Mouse (Mus musculus) CH12.LX (cell line): ENCODE results near the gene Mrgbp. TPM values are rescaled to one million over a fixed set of nuclear protein-coding genes. Genes with fewer than 3 reads are reported as not detected.

ENCODE experiments used
- DNase-seq: peaks from one replicate; pipeline ENCODE4 v3.0.0-alpha.2; 2013; ENCODE audit errors: extremely low read depth
- H3K27ac ChIP-seq: 2 replicates; pipeline ENCODE4 v1.5.1; 2012; ENCODE audit warnings: low read depth, mild to moderate bottlenecking, control low read depth, moderate library complexity; ENCODE audit not compliant: insufficient read depth
- H3K27me3 ChIP-seq: replicated peaks from 2 replicates; pipeline ENCODE3; 2012; ENCODE audit warnings: inconsistent platforms
- H3K36me3 ChIP-seq, 2 experiments: replicated peaks in 1 of 2; 2 replicates each; pipeline versions ENCODE3 to v1.6.1; 2012; ENCODE audit warnings: inconsistent platforms in 1 of 2, low read length in 1 of 2, mild to moderate bottlenecking in 1 of 2, mixed read lengths in 1 of 2, moderate library complexity in 1 of 2; ENCODE audit not compliant: control insufficient read depth in 1 of 2, insufficient read depth in 1 of 2
- H3K4me1 ChIP-seq, 2 experiments: 2 replicates each; pipeline ENCODE4 v1.6.1; 2012; ENCODE audit warnings: inconsistent platforms in 1 of 2, moderate library complexity in 1 of 2; ENCODE audit not compliant: insufficient read depth in 2 of 2, control insufficient read depth in 1 of 2
- H3K4me2 ChIP-seq: 2 replicates; pipeline ENCODE4 v1.6.1; 2012; ENCODE audit warnings: low read depth, mild to moderate bottlenecking, control low read depth; ENCODE audit not compliant: poor library complexity, insufficient read depth, severe bottlenecking
- H3K4me3 ChIP-seq, 3 experiments: fragments of 150-350 bp in 1 of 3; sonication (generic) in 1 of 3; replicated peaks in 1 of 3; 2 replicates each; pipeline versions ENCODE3 to v1.5.1; 2011 to 2012; ENCODE audit warnings: low read depth in 2 of 3, low read length in 2 of 3, mild to moderate bottlenecking in 2 of 3, moderate library complexity in 2 of 3, control low read depth in 1 of 3, improper control_type of control experiment in 1 of 3, inconsistent platforms in 1 of 3, mixed read lengths in 1 of 3; ENCODE audit not compliant: poor library complexity in 1 of 3
- H3K79me2 ChIP-seq: replicated peaks from 2 replicates; pipeline ENCODE4 v1.6.1; 2012; ENCODE audit warnings: mild to moderate bottlenecking, moderate library complexity; ENCODE audit not compliant: control insufficient read depth, poor library complexity, insufficient read depth, severe bottlenecking; ENCODE audit errors: extremely low read depth
- H3K9ac ChIP-seq: 2 replicates; pipeline ENCODE4 v1.6.1; 2012; ENCODE audit warnings: low read depth, mild to moderate bottlenecking, control low read depth, moderate library complexity; ENCODE audit not compliant: insufficient read depth
- H3K9me3 ChIP-seq: replicated peaks from 2 replicates; pipeline ENCODE3; 2012; ENCODE audit warnings: low read length, inconsistent platforms, mixed read lengths
- BHLHE40 ChIP-seq: IDR thresholded peaks from 2 replicates; pipeline ENCODE4 v1.6.1; 2011; ENCODE audit warnings: mild to moderate bottlenecking, low read depth, low read length, improper control_type of control experiment
- CHD1 ChIP-seq: IDR thresholded peaks from 2 replicates; pipeline ENCODE4 v1.6.1; 2012; ENCODE audit warnings: low read depth, low read length, improper control_type of control experiment, inconsistent platforms
- CHD2 ChIP-seq: IDR thresholded peaks from 2 replicates; pipeline ENCODE4 v1.6.1; 2011; ENCODE audit warnings: low read length, improper control_type of control experiment
- CTCF ChIP-seq, 2 experiments: IDR thresholded peaks in 1 of 2; conservative IDR thresholded peaks in 1 of 2; 2 replicates each; pipeline ENCODE4 v1.5.1; 2011 to 2012; ENCODE audit warnings: low read depth in 2 of 2, low read length in 2 of 2, improper control_type of control experiment in 1 of 2, inconsistent platforms in 1 of 2, mild to moderate bottlenecking in 1 of 2, moderate library complexity in 1 of 2
- E2F4 ChIP-seq: IDR thresholded peaks from 2 replicates; pipeline ENCODE4 v1.6.1; 2011; ENCODE audit warnings: low read depth, low read length, improper control_type of control experiment; ENCODE audit not compliant: insufficient replicate concordance
- ELF1 ChIP-seq: IDR thresholded peaks from 2 replicates; pipeline ENCODE4 v1.6.1; 2014; ENCODE audit warnings: low read depth, mild to moderate bottlenecking, inconsistent platforms, low read length, improper control_type of control experiment
- EP300 ChIP-seq: IDR thresholded peaks from 2 replicates; pipeline ENCODE4 v1.6.1; 2011; ENCODE audit warnings: low read length, improper control_type of control experiment
- ETS1 ChIP-seq: conservative IDR thresholded peaks from 2 replicates; pipeline ENCODE4 v1.6.1; 2012; ENCODE audit warnings: low read depth, mild to moderate bottlenecking, inconsistent platforms, low read length, improper control_type of control experiment, moderate library complexity
- GABPA ChIP-seq: IDR thresholded peaks from 2 replicates; pipeline ENCODE4 v1.6.1; 2012; ENCODE audit warnings: low read depth, low read length, improper control_type of control experiment, inconsistent platforms; ENCODE audit not compliant: insufficient replicate concordance
- HCFC1 ChIP-seq: IDR thresholded peaks from 2 replicates; pipeline ENCODE4 v1.6.1; 2012; ENCODE audit warnings: low read depth, mild to moderate bottlenecking, inconsistent platforms, low read length, improper control_type of control experiment
- IRF4 ChIP-seq: IDR thresholded peaks from 2 replicates; pipeline ENCODE4 v1.6.1; 2014; ENCODE audit warnings: low read depth, mild to moderate bottlenecking, inconsistent platforms, low read length, improper control_type of control experiment
- JUN ChIP-seq: IDR thresholded peaks from 2 replicates; pipeline ENCODE4 v1.6.1; 2011; ENCODE audit warnings: low read depth, mild to moderate bottlenecking, low read length, improper control_type of control experiment, moderate library complexity; ENCODE audit not compliant: insufficient read depth
- JUND ChIP-seq: conservative IDR thresholded peaks from 2 replicates; pipeline ENCODE4 v1.6.1; 2011; ENCODE audit warnings: low read depth, low read length, improper control_type of control experiment
- KAT2A ChIP-seq: IDR thresholded peaks from 2 replicates; pipeline ENCODE4 v1.6.1; 2012; ENCODE audit warnings: low read length, improper control_type of control experiment, inconsistent platforms; ENCODE audit not compliant: insufficient replicate concordance
- MAFK ChIP-seq: IDR thresholded peaks from 2 replicates; pipeline ENCODE4 v1.6.1; 2011; ENCODE audit warnings: low read length, improper control_type of control experiment; ENCODE audit not compliant: insufficient replicate concordance
- MAX ChIP-seq: IDR thresholded peaks from 2 replicates; pipeline ENCODE4 v1.6.1; 2011; ENCODE audit warnings: low read length, improper control_type of control experiment
- MAZ ChIP-seq: IDR thresholded peaks from 2 replicates; pipeline ENCODE4 v1.6.1; 2012; ENCODE audit warnings: low read depth, mild to moderate bottlenecking, inconsistent platforms, low read length, improper control_type of control experiment, moderate library complexity
- MEF2A ChIP-seq: IDR thresholded peaks from 2 replicates; pipeline ENCODE4 v1.6.1; 2014; ENCODE audit warnings: low read depth, mild to moderate bottlenecking, inconsistent platforms, low read length, improper control_type of control experiment, borderline replicate concordance
- MXI1 ChIP-seq: IDR thresholded peaks from 2 replicates; pipeline ENCODE4 v1.6.1; 2011; ENCODE audit warnings: mild to moderate bottlenecking, low read depth, low read length, improper control_type of control experiment
- MYC ChIP-seq: IDR thresholded peaks from 2 replicates; pipeline ENCODE4 v1.6.1; 2011; ENCODE audit warnings: low read depth, mild to moderate bottlenecking, improper control_type of control experiment, low read length
- NELFE ChIP-seq: IDR thresholded peaks from 2 replicates; pipeline ENCODE4 v1.6.1; 2011; ENCODE audit warnings: low read depth, low read length, improper control_type of control experiment
- NRF1 ChIP-seq: IDR thresholded peaks from 2 replicates; pipeline ENCODE4 v1.6.1; 2014; ENCODE audit warnings: low read depth, mild to moderate bottlenecking, inconsistent platforms, low read length, improper control_type of control experiment, moderate library complexity
- PAX5 ChIP-seq: IDR thresholded peaks from 2 replicates; pipeline ENCODE4 v1.6.1; 2012; ENCODE audit warnings: low read length, inconsistent platforms, mixed read lengths
- POLR2A ChIP-seq: IDR thresholded peaks from 2 replicates; pipeline ENCODE4 v1.6.1; 2011; ENCODE audit warnings: low read depth, mild to moderate bottlenecking, improper control_type of control experiment, low read length
- POLR2AphosphoS2 ChIP-seq: IDR thresholded peaks from 2 replicates; pipeline ENCODE4 v1.6.1; 2011; ENCODE audit warnings: low read depth, low read length, improper control_type of control experiment
- RAD21 ChIP-seq: IDR thresholded peaks from 2 replicates; pipeline ENCODE4 v1.6.1; 2011; ENCODE audit warnings: low read depth, mild to moderate bottlenecking, low read length, improper control_type of control experiment, moderate library complexity
- SIN3A ChIP-seq: IDR thresholded peaks from 2 replicates; pipeline ENCODE4 v1.6.1; 2012; ENCODE audit warnings: low read length, improper control_type of control experiment, inconsistent platforms
- SMC3 ChIP-seq: IDR thresholded peaks from 2 replicates; pipeline ENCODE4 v1.6.1; 2011; ENCODE audit warnings: low read depth, low read length, improper control_type of control experiment
- TBP ChIP-seq: conservative IDR thresholded peaks from 2 replicates; pipeline ENCODE4 v1.6.1; 2011; ENCODE audit warnings: low read depth, low read length, improper control_type of control experiment
- TCF12 ChIP-seq: IDR thresholded peaks from 2 replicates; pipeline ENCODE4 v1.6.1; 2014; ENCODE audit warnings: low read depth, mild to moderate bottlenecking, inconsistent platforms, low read length, improper control_type of control experiment
- UBTF ChIP-seq: IDR thresholded peaks from 2 replicates; pipeline ENCODE4 v1.6.1; 2012; ENCODE audit warnings: low read depth, mild to moderate bottlenecking, inconsistent platforms, low read length, improper control_type of control experiment, moderate library complexity
- USF1 ChIP-seq: IDR thresholded peaks from 2 replicates; pipeline ENCODE4 v1.6.1; 2014; ENCODE audit warnings: low read depth, mild to moderate bottlenecking, inconsistent platforms, low read length, improper control_type of control experiment
- USF2 ChIP-seq: conservative IDR thresholded peaks from 2 replicates; pipeline ENCODE4 v1.6.1; 2011; ENCODE audit warnings: low read depth, low read length, improper control_type of control experiment
- ZC3H11A ChIP-seq: IDR thresholded peaks from 2 replicates; pipeline ENCODE4 v1.6.1; 2012; ENCODE audit warnings: low read depth, mild to moderate bottlenecking, inconsistent platforms, low read length, improper control_type of control experiment
- ZNF384 ChIP-seq: IDR thresholded peaks from 2 replicates; pipeline ENCODE4 v1.6.1; 2012; ENCODE audit warnings: low read depth, low read length, improper control_type of control experiment, inconsistent platforms
- dilution Hi-C: fragments of 300-500 bp; cut with MboI; formaldehyde crosslinking; loops from 2 replicates; pipeline ENCODE4 v1.14.3; 2020; ENCODE audit warnings: low sequenced_read_pairs; ENCODE audit not compliant: extremely low pct_unique_long_range_greater_than_20kb, extremely low pct_ligation_motif_present
- in situ Hi-C: fragments of 300-500 bp; cut with MboI; formaldehyde crosslinking; loops from 3 replicates; pipeline ENCODE4 v1.14.3; 2019; ENCODE audit warnings: low sequenced_read_pairs, low pct_ligation_motif_present, low pct_unique_long_range_greater_than_20kb, mixed read lengths
- polyA plus RNA-seq: library from polyadenylated mRNA; unstranded; fragments of >175 nt; gene quantifications from 2 replicates; pipeline ENCODE4 v1.2.1, GENCODE M21; 2012; ENCODE audit warnings: low read depth; ENCODE audit not compliant: insufficient read length
- total RNA-seq, 2 experiments: library from RNA; depleted of rRNA; stranded (reverse); fragments of 300-350 nt in 1 of 2; fragments of >200 nt in 1 of 2; gene quantifications; 2 replicates each; pipeline ENCODE4 v1.2.3; 2012 to 2014

The Mrgbp gene
- total and polyA plus RNA-seq, 3 experiments = 31.2 to 64.6 (median 47.5) TPM

- peaks cover 51 to 70% of the 10 kb centered on the region in 2 experiments for H3K36me3 ChIP-seq
- peaks cover 4 to 36% of the 10 kb centered on the region in 2 experiments; a peak in 3 of 4 replicates for H3K4me1 ChIP-seq
- in situ Hi-C loops = no loop called here
These were observed 8.2 kb downstream of the Mrgbp start, which contains the start of gene Ogfr for GRCm38 (mm10) chr2:180589123-180589831. TSS of gene Ogfr (plus strand) at chr2:180589245.

DNA sequence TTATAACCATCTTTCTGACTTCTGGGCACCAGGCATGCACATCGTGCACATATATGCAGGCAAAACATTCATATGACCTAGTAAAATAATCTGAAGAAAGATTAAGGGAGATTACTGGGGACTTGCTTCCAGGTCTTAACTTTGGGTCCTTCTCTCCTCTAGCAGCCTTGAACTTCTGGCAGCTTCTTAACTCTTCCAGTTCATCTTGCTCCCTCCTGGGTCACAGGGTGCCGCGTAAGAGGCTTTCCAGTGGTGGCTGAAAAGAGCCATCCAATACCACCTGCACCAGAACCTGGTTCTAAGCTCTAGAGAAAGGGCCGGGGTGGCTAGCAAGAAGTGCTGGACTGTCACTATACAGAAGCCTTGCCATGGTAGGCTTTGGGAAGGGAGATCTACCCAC lies 16.4 kb downstream of the Mrgbp start, which contains the start of gene Col9a3:
Col9a3 (plus strand) TSS at position 301 of the 400 bp plus-strand sequence.
- no peak for TF ChIP-seq BHLHE40
- TF ChIP-seq CHD2 = no peak
- no peak for TF ChIP-seq MEF2A
- no peak for TF ChIP-seq TCF12
- TF ChIP-seq MXI1 = no peak
- TF ChIP-seq JUN = no peak
- TF ChIP-seq POLR2A = no peak
- TF ChIP-seq GABPA = no peak
- no peak for TF ChIP-seq NELFE
- no peak for TF ChIP-seq JUND
- TF ChIP-seq POLR2AphosphoS2 = no peak
- no peak for TF ChIP-seq PAX5
- no peak for TF ChIP-seq USF2
- no peak for TF ChIP-seq IRF4
- TF ChIP-seq CHD1 = no peak
- TF ChIP-seq MAX = no peak
- no peak for TF ChIP-seq UBTF
- TF ChIP-seq EP300 = no peak
- TF ChIP-seq ELF1 = no peak
- no peak within 1 kb of the TSS for H3K9ac ChIP-seq
- no peaks in the 10 kb centered on the region for H3K27me3 ChIP-seq

More at GRCm38 (mm10) chr2:180589123-180589831, 8.2 kb downstream of the Mrgbp start, which contains the start of gene Ogfr:
- DNase-seq = peak; percentile 71
- Histone ChIP-seq H3K9me3 (no peaks in the 10 kb centered on the region), H3K9ac (peak within 1 kb of the TSS; percentile 94), H3K4me2 (peak within 1 kb of the TSS; percentile 83), H3K79me2 (peaks cover 15% of the 10 kb centered on the region), H3K27ac (peak within 1 kb of the TSS; percentile 92), H3K27me3 (no peaks in the 10 kb centered on the region), H3K4me3 (peak within 1 kb of the TSS; percentile 96 to 100 (median 99))
- TF ChIP-seq TCF12 (peak; percentile 30; the same call in 1 of the 2 replicates), ELF1 (peak; percentile 74), USF2 (no peak), MAFK (no peak), ETS1 (0 out of 2 replicates have a peak, but pooled peaks have one; percentile 9), GABPA (no peak), RAD21 (no peak), E2F4 (no peak), PAX5 (no peak), CTCF (conservative IDR thresholded peaks at IDR 0.05 in 1 of 2, IDR thresholded peaks at IDR 0.05 in 1 of 2; ENCODE audit: low read depth in 2 of 2, low read length in 2 of 2) (no peak), USF1 (no peak), UBTF (0 out of 2 replicates have a peak, but pooled peaks have one; percentile 45), MXI1 (peak; percentile 55; the same call in 1 of the 2 replicates), MYC (no peak), POLR2A (peak; percentile 84), NRF1 (peak; percentile 69), JUND (no peak), JUN (no peak), POLR2AphosphoS2 (no peak), KAT2A (0 out of 2 replicates have a peak, but pooled peaks have one; percentile 43), HCFC1 (peak; percentile 67), MEF2A (peak; percentile 15; the same call in 1 of the 2 replicates), CHD1 (no peak), MAZ (no peak), ZNF384 (no peak), SIN3A (0 out of 2 replicates have a peak, but pooled peaks have one; percentile 46), MAX (no peak), CHD2 (no peak; the same call in 1 of the 2 replicates), TBP (no peak), SMC3 (no peak), EP300 (no peak), BHLHE40 (no peak), NELFE (no peak), ZC3H11A (no peak)
- dilution Hi-C loops = no loop called here

More for the DNA sequence above, 16.4 kb downstream of the Mrgbp start, which contains the start of gene Col9a3:
- peaks cover 39 to 77% of the 10 kb centered on the region in 2 experiments for H3K36me3 ChIP-seq
- no peaks in the 10 kb centered on the region for H3K9me3 ChIP-seq
- in situ Hi-C loops (no loop called here), dilution Hi-C loops (no loop called here)
- DNase-seq = no peak
- H3K4me2 ChIP-seq = no peak within 1 kb of the TSS
- H3K27ac ChIP-seq = no peak within 1 kb of the TSS
- H3K4me1 ChIP-seq = no peaks in the 10 kb centered on the region
- no peaks in the 10 kb centered on the region for H3K79me2 ChIP-seq
- H3K4me3 ChIP-seq = no peak within 1 kb of the TSS
